Mouse (Mus musculus) layer of hippocampus, adult 9-10 months (tissue): Measurements from ENCODE around the gene Kctd6.
"Not testable (repeated sequence)": the region's sequence is repeated elsewhere in the genome, so short reads cannot be mapped to it uniquely, and the experiment has no call there.

Experiments used
- DNase-seq: peaks from one replicate; pipeline ENCODE4 v3.0.0; 2022; ENCODE audit warnings: low spot score

The Kctd6 gene

DNA sequence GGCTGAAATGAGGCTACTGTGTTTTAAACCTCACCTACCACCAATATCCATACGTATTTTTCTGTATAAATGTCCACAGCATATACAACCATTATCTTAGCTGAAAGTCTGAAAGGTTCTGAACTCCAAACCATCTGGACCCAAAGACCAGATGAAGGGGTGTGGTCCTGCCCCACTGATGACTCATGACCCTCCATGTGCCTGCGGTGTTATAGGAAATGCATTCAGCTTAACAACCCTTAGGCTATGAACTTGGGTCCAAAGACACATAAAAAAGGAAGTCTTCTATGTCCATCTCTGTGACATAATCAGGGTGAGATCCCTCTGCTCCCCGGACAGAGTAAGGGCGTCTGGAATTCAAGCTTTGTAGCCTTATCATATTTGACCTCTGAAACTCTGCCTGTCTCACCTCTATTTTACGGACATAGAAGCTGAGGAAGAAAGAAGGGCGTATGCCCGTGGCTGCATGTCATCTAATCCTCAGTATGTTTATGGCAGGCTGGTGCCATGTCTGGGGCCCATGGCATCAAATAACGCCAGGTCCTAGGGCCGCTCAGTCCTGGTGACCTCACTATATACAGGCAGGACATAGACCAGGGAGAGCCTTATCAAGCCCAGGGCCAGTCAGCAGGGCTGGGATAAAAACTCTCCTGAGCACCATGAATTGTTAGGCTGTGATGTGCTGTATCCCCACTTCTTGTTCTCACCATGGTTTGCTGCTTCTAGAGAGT, 36.4 kb downstream of the Kctd6 start:
- no peak for DNase-seq

DNA sequence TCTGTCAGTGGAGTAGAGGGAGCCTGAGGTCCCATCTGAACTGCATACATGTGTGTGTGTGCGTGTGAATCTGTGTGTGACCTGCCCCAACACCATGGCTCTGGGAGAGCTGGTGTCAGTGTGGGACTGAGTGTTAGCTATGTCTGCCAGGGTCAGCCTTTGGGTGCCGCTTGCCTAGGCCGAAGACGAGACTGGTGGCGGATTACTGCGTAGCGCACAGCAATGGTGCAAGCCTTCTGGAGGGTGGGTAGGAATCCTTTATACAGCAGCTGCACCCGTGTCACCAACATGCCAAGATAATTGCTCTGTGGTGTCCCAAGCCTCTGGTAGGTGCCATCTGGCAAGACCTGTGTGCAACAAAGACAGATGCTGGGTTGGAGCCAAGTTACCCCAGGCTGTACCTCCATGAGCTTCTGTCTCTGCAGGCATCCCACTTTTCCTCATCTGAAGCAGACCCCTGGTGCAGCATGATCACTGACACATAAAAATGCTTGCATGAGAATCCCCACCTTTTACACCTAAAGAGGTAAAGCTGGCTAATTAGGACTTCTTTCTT, 37.5 kb downstream of the Kctd6 start:
- no peak for DNase-seq

- DNase-seq = peak; percentile 58
Measured at GRCm38 (mm10) chr14:8255076-8255729, 41.3 kb downstream of the Kctd6 start.

DNA sequence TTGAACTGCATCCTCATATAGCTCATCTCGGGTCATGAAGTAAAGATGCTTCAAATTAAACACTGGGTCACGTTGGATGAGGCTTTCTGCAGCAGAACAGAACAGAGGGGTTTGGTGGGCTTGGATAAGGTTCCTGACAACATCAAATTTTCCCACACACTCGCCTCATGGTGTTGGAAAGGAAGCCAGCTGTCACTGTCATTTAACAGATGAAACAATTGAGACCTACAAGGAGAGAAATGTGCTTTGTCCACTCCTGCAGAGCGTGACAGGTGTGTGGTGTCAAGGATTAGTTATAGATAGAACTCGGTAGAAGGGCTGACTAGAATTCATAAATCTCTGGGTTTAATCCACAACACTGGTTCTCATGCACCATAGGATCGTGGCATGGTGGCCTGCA, 42.1 kb downstream of the Kctd6 start:
- no peak for DNase-seq

- no peak for DNase-seq
Measured at GRCm38 (mm10) chr14:8256881-8257280, 42.9 kb downstream of the Kctd6 start.

- DNase-seq = no peak
Measured at GRCm38 (mm10) chr14:8257521-8258334, 43.8 kb downstream of the Kctd6 start.

DNA sequence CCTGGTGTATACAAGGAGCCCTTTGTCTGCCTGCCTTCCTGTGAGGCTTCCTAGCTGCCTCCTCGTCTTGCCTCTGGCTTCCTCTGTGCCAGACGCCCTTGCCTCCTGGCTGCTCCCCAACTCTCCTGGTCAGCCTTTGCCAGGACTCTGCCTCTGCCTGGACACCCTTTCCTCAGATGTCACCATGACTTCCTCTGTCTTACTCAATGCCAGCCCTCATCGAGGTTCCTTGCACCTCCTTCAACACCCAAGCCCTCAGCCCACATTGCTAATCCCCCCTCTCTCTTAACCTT, 44.3 kb downstream of the Kctd6 start:
- DNase-seq = no peak

DNA sequence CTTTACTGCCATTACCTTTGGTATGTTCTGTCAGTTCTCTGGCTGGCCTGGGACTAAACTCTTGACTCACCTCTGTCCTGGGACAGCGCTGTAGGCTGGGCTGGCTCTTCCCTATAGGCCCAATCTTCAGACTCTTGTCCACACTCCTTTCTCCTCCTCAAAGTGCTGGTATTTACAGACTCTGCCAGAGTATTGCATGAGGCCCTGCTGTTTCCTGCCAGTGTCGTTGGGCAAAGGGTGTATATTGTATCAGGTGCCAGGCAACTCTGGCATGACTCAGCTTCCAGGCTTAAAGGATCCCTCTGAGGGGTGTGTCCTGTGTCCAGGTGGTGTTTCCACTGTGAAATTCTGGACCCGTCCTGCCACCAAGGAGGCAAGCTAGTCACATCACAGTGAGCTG, 44.8 kb downstream of the Kctd6 start:
- DNase-seq = no peak

- no peak for DNase-seq
Measured at GRCm38 (mm10) chr14:8259166-8259565, 45.2 kb downstream of the Kctd6 start, which contains the start of gene Acox2. Gene Acox2 (minus strand): TSS chr14:8259353.

- DNase-seq = no peak
Measured at GRCm38 (mm10) chr14:8260214-8260613, 46.3 kb downstream of the Kctd6 start.

DNA sequence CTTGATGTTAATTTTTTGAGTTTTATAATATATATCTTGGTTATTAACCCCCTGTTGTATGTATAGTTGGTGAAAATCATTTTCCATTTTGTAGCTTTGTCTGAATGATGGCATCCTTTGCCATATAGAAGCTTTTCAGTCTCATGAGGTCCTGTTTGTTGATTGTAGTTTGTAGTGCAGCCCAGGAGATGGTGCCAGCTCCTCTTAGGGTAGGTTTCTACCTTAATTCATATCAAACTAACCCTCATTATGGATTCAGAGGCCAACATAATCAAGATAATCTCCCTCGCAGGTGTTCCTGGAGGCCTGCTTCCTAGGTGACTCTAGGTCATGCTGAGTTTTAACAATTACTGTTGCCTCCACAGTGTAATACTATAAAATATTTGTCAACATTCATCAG, 48.3 kb downstream of the Kctd6 start:
- no peak for DNase-seq

DNA sequence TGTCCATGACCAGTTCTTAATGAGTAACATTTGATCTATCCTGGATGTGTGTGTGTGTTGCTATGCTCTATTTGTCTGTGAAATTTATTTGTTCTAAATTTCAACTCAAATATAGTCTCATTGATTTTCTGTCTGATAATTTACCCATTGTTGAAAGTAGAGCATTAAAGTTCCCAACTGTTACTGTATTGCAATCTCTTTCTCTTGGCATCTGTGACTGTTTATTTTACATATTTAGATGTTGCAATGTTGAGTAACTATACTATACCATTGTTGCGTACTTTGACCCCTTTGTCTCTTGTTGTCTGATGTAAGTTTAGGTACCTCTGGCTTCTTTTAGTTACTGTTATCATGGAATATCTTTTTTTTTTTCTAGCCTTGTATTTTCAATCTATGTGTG, 50.4 kb downstream of the Kctd6 start:
- DNase-seq = no peak

- DNase-seq = not testable (repeated sequence)
Measured at GRCm38 (mm10) chr14:8271281-8271680, 57.3 kb downstream of the Kctd6 start.
